Mouse (Mus musculus) mature B cell (primary cell): ENCODE results near the gene Ctsc.

Experiments used
- in situ Hi-C: fragments of 300-500 bp; cut with MboI; formaldehyde crosslinking; loops from 2 replicates; pipeline ENCODE4 v1.14.3; 2019

The Ctsc gene

GRCm38 (mm10) chr7:88295989-88296388, 18.1 kb downstream of the Ctsc start:
- in situ Hi-C loops = no loop called here

GRCm38 (mm10) chr7:88296932-88297331, 19.0 kb downstream of the Ctsc start:
- in situ Hi-C loops = no loop called here

- in situ Hi-C loops = no loop called here
Measured at GRCm38 (mm10) chr7:88305750-88306149, 27.9 kb downstream of the Ctsc start.

- in situ Hi-C loops = no loop called here
Measured at GRCm38 (mm10) chr7:88306725-88307124, 28.8 kb downstream of the Ctsc start.

GRCm38 (mm10) chr7:88310398-88311180, 32.7 kb downstream of the Ctsc start:
- in situ Hi-C loops = no loop called here

GRCm38 (mm10) chr7:88316408-88316807, 38.5 kb downstream of the Ctsc start:
- in situ Hi-C loops = no loop called here

GRCm38 (mm10) chr7:88318474-88318873, 40.6 kb downstream of the Ctsc start:
- in situ Hi-C loops = no loop called here

- in situ Hi-C loops = no loop called here
Measured at GRCm38 (mm10) chr7:88318904-88319303, 41.0 kb downstream of the Ctsc start.

- in situ Hi-C loops = no loop called here
Measured at GRCm38 (mm10) chr7:88319414-88320140, 41.7 kb downstream of the Ctsc start.

GRCm38 (mm10) chr7:88320628-88321336, 42.9 kb downstream of the Ctsc start:
- in situ Hi-C loops = no loop called here

- in situ Hi-C loops = no loop called here
Measured at GRCm38 (mm10) chr7:88322431-88322830, 44.5 kb downstream of the Ctsc start.

GRCm38 (mm10) chr7:88327495-88327894, 49.6 kb downstream of the Ctsc start:
- in situ Hi-C loops = no loop called here

- in situ Hi-C loops = no loop called here
Measured at GRCm38 (mm10) chr7:88343828-88344227, 65.9 kb downstream of the Ctsc start.

- in situ Hi-C loops = no loop called here
Measured at GRCm38 (mm10) chr7:88346035-88346434, 68.2 kb downstream of the Ctsc start.

- in situ Hi-C loops = no loop called here
Measured at GRCm38 (mm10) chr7:88356871-88357776, 79.2 kb downstream of the Ctsc start.

GRCm38 (mm10) chr7:88358042-88358878, 80.4 kb downstream of the Ctsc start:
- in situ Hi-C loops = no loop called here
